Mouse (Mus musculus): ENCODE data around the gene Slc4a5.

DNA sequence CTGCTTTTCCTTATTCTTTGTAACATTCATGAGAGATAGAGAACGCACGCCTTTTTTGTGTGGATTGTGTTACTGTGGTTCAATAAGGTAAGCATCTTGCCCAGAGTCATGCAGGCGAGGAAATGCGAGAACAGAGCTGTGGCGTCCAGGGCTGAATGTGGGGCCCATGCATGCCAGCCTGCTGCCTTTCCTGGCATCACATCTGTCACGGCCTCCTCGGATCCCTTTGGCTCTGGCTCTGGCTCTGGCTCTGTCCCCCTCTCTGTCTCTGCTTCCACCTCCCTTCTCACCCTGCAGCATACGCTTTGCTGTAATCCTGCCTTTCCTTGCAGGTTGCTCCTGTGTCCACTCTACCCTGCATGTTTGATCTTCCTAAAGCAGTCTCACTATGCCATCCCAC, 43.6 kb upstream of the Slc4a5 start:
- TF ChIP-seq POLR2A (IDR thresholded peaks at IDR 0.05; ENCODE audit: low read depth, low read length) (no peak), CTCF (IDR thresholded peaks at IDR 0.05; ENCODE audit: extremely low read depth, insufficient read depth, insufficient read length, insufficient replicate concordance) (no peak)

All from spleen, adult 2 months (tissue).